8 mouse cellular contexts compared by ENCODE assay signal in the genomic region with DNA sequence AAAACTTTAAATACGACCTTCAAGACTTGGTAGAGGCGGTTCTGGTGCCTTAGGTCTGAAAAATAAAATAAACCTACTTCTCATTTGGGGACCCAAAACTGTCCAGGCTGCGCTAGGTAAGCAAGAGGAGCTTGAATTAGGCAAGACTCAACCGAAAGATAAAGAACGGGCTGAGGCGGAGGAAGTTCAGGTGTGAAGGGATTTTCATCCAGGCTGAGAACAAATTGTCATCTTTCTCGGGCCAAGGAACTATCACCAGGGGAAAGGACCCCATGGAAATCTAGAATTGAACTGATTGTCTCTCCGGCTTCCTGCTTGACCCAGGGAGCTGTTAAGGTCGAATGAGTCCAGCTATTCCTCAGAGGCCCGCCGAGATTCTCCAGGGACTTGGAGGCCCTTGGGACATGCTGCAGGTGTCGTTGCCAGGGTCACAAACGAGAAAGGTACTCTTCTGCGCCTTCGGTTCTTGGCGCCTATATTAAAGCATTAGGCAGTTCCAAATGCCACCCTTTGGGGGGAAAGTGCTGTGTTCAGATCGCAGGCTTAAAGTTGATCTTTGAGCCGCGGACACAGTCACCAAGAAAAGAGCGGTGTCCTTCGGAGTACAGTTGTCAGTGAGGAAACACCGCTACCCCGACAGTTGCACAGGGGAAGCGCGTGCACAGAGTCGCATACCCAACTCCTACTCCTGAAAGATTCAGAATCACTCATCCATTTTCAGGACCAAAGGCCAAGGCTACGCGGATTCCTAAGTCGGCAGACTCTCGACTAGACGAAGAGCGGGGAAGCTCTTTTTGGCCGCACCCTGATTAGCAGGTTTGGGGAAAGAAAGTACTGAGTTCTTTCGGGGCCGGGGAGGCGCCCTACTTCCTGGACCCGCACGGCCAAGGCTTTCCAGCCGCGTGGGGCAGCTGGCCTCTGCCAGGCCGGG. TPM values are rescaled to one million over a fixed set of nuclear protein-coding genes. Genes with fewer than 3 reads are reported as not detected.
DNase-seq lines count a peak whose midpoint lies in the region; ATAC-seq lines count a peak whose summit lies in the region.

No protein-coding gene starts in this region.

- no peak for DNase-seq in liver, embryonic 11.5 days (ENCODE audit: low spot score)
- DNase-seq in liver = no peak
- peak; percentile 37 for DNase-seq in forebrain, embryonic 10.5 days (ENCODE audit: extremely low spot score, low spot score)
- peak; percentile 31 for DNase-seq in splenic B cell, adult 2 months (ENCODE audit: low read depth, low spot score)
- no peak for DNase-seq in thymus, postnatal 14 days
- DNase-seq in spleen, postnatal 14 days (ENCODE audit: low spot score in 2 of 2) = no peak
- DNase-seq in left cerebral cortex, postnatal 10 days (ENCODE audit: extremely low spot score in 1 of 2, low spot score in 2 of 2) = no peak

- no peaks in the 10 kb centered on the region for H3K36me3 ChIP-seq in liver, embryonic 11.5 days (ENCODE audit: control insufficient read depth, insufficient read depth, low read length)
- H3K36me3 ChIP-seq in forebrain, embryonic 10.5 days (replicated peaks) = no peaks in the 10 kb centered on the region
- no peaks in the 10 kb centered on the region for H3K36me3 ChIP-seq in limb, embryonic 13.5 days
- no peaks in the 10 kb centered on the region for H3K36me3 ChIP-seq in splenic B cell, adult 2 months (ENCODE audit: control insufficient read depth, insufficient read depth, low read length, poor library complexity, severe bottlenecking)

- H3K4me2 ChIP-seq in liver, embryonic 11.5 days = peak overlapping the region; percentile 63
- peak overlapping the region; percentile 68 for H3K4me2 ChIP-seq in limb, embryonic 13.5 days (replicated peaks)

- WGBS in liver, embryonic 11.5 days = 3% methylated on average over 41 of the region's 41 CpGs
- under 1% methylated on average over 41 of the region's 41 CpGs for WGBS in forebrain, embryonic 10.5 days
- WGBS in limb, embryonic 13.5 days = 2% methylated on average over 41 of the region's 41 CpGs

- no peaks in the 10 kb centered on the region for H3K9me3 ChIP-seq in liver, embryonic 11.5 days (ENCODE audit: control insufficient read depth, low read length)
- no peaks in the 10 kb centered on the region for H3K9me3 ChIP-seq in forebrain, embryonic 10.5 days
- H3K9me3 ChIP-seq in limb, embryonic 13.5 days = no peaks in the 10 kb centered on the region

- no peak overlapping the region for H3K27ac ChIP-seq in liver, embryonic 11.5 days (ENCODE audit: low read depth, low read length)
- H3K27ac ChIP-seq in forebrain, embryonic 10.5 days = no peak overlapping the region
- no peak overlapping the region for H3K27ac ChIP-seq in limb, embryonic 13.5 days

- peaks cover 6% of the 10 kb centered on the region for H3K4me1 ChIP-seq in liver, embryonic 11.5 days (replicated peaks; ENCODE audit: control insufficient read depth, insufficient read depth, low read length)
- H3K4me1 ChIP-seq in forebrain, embryonic 10.5 days = peaks cover 36% of the 10 kb centered on the region
- peaks cover 29% of the 10 kb centered on the region for H3K4me1 ChIP-seq in limb, embryonic 13.5 days

- peaks cover 82% of the 10 kb centered on the region for H3K27me3 ChIP-seq in liver, embryonic 11.5 days (replicated peaks; ENCODE audit: control insufficient read depth, insufficient read depth, low read length)
- peaks cover 100% of the 10 kb centered on the region for H3K27me3 ChIP-seq in forebrain, embryonic 10.5 days (ENCODE audit: poor library complexity, severe bottlenecking)
- peaks cover 98% of the 10 kb centered on the region for H3K27me3 ChIP-seq in limb, embryonic 13.5 days
- peaks cover 11% of the 10 kb centered on the region; the same call in 1 of the 2 replicates for H3K27me3 ChIP-seq in splenic B cell, adult 2 months (ENCODE audit: control insufficient read depth, insufficient read depth, low read length, poor library complexity, severe bottlenecking)

- H3K4me3 ChIP-seq in liver, embryonic 11.5 days (ENCODE audit: low read depth, low read length) = peak overlapping the region; percentile 41
- peak overlapping the region; percentile 56 for H3K4me3 ChIP-seq in forebrain, embryonic 10.5 days
- peak overlapping the region; percentile 41 for H3K4me3 ChIP-seq in limb, embryonic 13.5 days

- no peak for ATAC-seq in liver, embryonic 11.5 days (replicated peaks; ENCODE audit: low FRiP score)
- ATAC-seq in limb, embryonic 13.5 days (ENCODE audit: low FRiP score, low read depth) = no peak

- H3K9ac ChIP-seq in liver, embryonic 11.5 days (ENCODE audit: low read depth, low read length) = no peak overlapping the region
- no peak overlapping the region for H3K9ac ChIP-seq in limb, embryonic 13.5 days

- intact Hi-C loops in left cerebral cortex, postnatal 10 days (cut with DNase I) = loop anchor here (5.0 kb wide), 1 partner anchor 341 kb away; no protein-coding TSS in a partner anchor

RNA-seq across cellular contexts. Expression of a gene that starts 1.2 kb away (rescaled TPM):
- polyA plus RNA-seq in liver, embryonic 11.5 days (2014; fragmentation: Nextera tagmentation; extraction: Ambion mirVana) = not detected in 2 replicates
- polyA plus RNA-seq in forebrain, embryonic 10.5 days (2016; fragmentation: Nextera tagmentation; extraction: Ambion mirVana) = not detected in 2 replicates
- not detected in 2 replicates for polyA plus RNA-seq in limb, embryonic 13.5 days (2015; fragmentation: Nextera tagmentation; extraction: Ambion mirVana)
- total RNA-seq in left cerebral cortex, postnatal 10 days (2021) = not detected

RNA-seq across cellular contexts. Expression of a gene that starts 7.1 kb away (rescaled TPM):
- not detected in 2 replicates for polyA plus RNA-seq in liver, embryonic 11.5 days (2014; fragmentation: Nextera tagmentation; extraction: Ambion mirVana)
- 0.12 TPM in 1 of 2 replicates, not detected in the other for polyA plus RNA-seq in forebrain, embryonic 10.5 days (2016; fragmentation: Nextera tagmentation; extraction: Ambion mirVana)
- not detected in 2 replicates for polyA plus RNA-seq in limb, embryonic 13.5 days (2015; fragmentation: Nextera tagmentation; extraction: Ambion mirVana)
- not detected for total RNA-seq in left cerebral cortex, postnatal 10 days (2021)

RNA-seq across cellular contexts. Expression of a gene that starts 18.6 kb away (rescaled TPM):
- polyA plus RNA-seq in liver, embryonic 11.5 days (2014; fragmentation: Nextera tagmentation; extraction: Ambion mirVana) = 192 and 201 TPM in 2 replicates
- 314 and 328 TPM in 2 replicates for polyA plus RNA-seq in forebrain, embryonic 10.5 days (2016; fragmentation: Nextera tagmentation; extraction: Ambion mirVana)
- polyA plus RNA-seq in limb, embryonic 13.5 days (2015; fragmentation: Nextera tagmentation; extraction: Ambion mirVana) = 226 and 233 TPM in 2 replicates
- 10 to 100 TPM; 56.1 to 57.0 TPM for total RNA-seq in left cerebral cortex, postnatal 10 days (2021)

Comparison
In these comparisons a context has a peak if more than half of its experiments do, and no peak if none do; other contexts are left out.
1. DNase-seq: peak in forebrain, embryonic 10.5 days (single experiment) and splenic B cell, adult 2 months (single experiment); none in liver, embryonic 11.5 days (single experiment), liver (single experiment), thymus, postnatal 14 days (single experiment), spleen, postnatal 14 days (0 of 2) and left cerebral cortex, postnatal 10 days (0 of 2).
2. Peak in every context shown above with its lines, with median percentiles within 50 percentile points of each other: H3K4me3 ChIP-seq.